Mouse (Mus musculus): ENCODE measurements around the gene Sult3a2.

DNA sequence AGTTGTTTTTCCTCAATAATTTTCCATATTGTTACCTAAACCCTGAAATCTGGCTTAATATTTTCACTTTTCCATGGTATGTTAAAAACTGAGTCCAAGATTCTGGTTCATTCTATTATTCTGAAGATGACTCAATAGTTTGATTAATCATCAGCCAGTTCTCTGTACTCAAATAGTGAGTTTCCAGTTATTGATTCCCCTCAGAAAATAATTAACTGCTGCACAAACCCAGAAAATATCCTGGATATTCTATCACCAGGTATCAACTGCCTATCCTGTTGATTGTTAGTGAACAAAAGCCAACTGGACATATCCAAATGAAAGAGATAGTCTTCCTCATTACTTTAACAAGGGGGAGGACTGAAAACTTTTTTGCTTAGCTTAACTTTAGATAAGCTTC is 27.8 kb upstream of the Sult3a2 start:
- TF ChIP-seq CTCF (IDR thresholded peaks at IDR 0.05; ENCODE audit: control insufficient read depth, insufficient read depth, insufficient read length) (no peak), USF1 (IDR thresholded peaks at IDR 0.05; ENCODE audit: low read depth) (no peak), MAX (IDR thresholded peaks at IDR 0.05) (no peak), FOSL1 (IDR thresholded peaks at IDR 0.05; ENCODE audit: insufficient read depth, low read length, poor library complexity, severe bottlenecking) (no peak), CEBPB (IDR thresholded peaks at IDR 0.05; ENCODE audit: low read depth) (no peak)
